Mouse (Mus musculus) intestine, embryonic 16.5 days (tissue): Measurements from ENCODE around the gene Plac1. TPM values are rescaled to one million over a fixed set of nuclear protein-coding genes. Genes with fewer than 3 reads are reported as not detected.
A peak's percentile ranks its signal among the peaks of the same experiment; 100 is the strongest.

ENCODE experiments used
- ATAC-seq: fragments of 200-750 bp; cut with Nextera tagmentation; 2 replicates; pipeline ENCODE4 v1.8.0; 2017; ENCODE audit warnings: moderate TSS enrichment, moderate library complexity
- H3K27ac ChIP-seq: fragments of 300-500 bp; sonication (generic); 2 replicates; pipeline ENCODE4 v1.5.1; 2014; ENCODE audit warnings: mild to moderate bottlenecking, low read length
- H3K27me3 ChIP-seq: fragments of 300-500 bp; sonication (generic); replicated peaks from 2 replicates; pipeline ENCODE4 v1.6.1; 2014; ENCODE audit warnings: low read length, control low read depth, mixed read lengths; ENCODE audit not compliant: control insufficient read depth, insufficient read depth
- H3K36me3 ChIP-seq: fragments of 300-500 bp; sonication (generic); 2 replicates; pipeline ENCODE4 v1.6.1; 2014; ENCODE audit warnings: low read length, control low read depth; ENCODE audit not compliant: control insufficient read depth, insufficient read depth
- H3K4me1 ChIP-seq: fragments of 300-500 bp; sonication (generic); 2 replicates; pipeline ENCODE4 v1.6.1; 2014; ENCODE audit warnings: low read length, control low read depth, mixed read lengths; ENCODE audit not compliant: control insufficient read depth, insufficient read depth
- H3K4me2 ChIP-seq: fragments of 300-500 bp; sonication (generic); 2 replicates; pipeline ENCODE4 v1.6.1; 2014; ENCODE audit warnings: low read depth, low read length, control low read depth
- H3K4me3 ChIP-seq: fragments of 300-500 bp; sonication (generic); 2 replicates; pipeline ENCODE4 v1.5.1; 2014; ENCODE audit warnings: mild to moderate bottlenecking, low read length
- H3K9ac ChIP-seq: fragments of 300-500 bp; sonication (generic); 2 replicates; pipeline ENCODE4 v1.6.1; 2014; ENCODE audit warnings: low read depth, low read length
- H3K9me3 ChIP-seq: fragments of 300-500 bp; sonication (generic); 2 replicates; pipeline ENCODE4 v1.6.1; 2016; ENCODE audit warnings: low read length, control low read depth; ENCODE audit not compliant: control insufficient read depth
- WGBS: fragments of 180-500 bp; shearing (Covaris S2); extraction: QIAGEN DNeasy Blood & Tissue Kit; methylation state at CpG from one replicate; pipeline ENCODE4 v1.1.7; 2014; 5-methylcytosine and 5-hydroxymethylcytosine counted together
- polyA plus RNA-seq: library from polyadenylated mRNA; unstranded; fragments of >200 nt; fragmentation: Nextera tagmentation; extraction: Ambion mirVana; gene quantifications from 2 replicates; pipeline ENCODE4 v1.2.1, GENCODE M21; 2015

Plac1 gene
- polyA plus RNA-seq, 1 experiment from 2014 or later = 3.9 TPM

DNA sequence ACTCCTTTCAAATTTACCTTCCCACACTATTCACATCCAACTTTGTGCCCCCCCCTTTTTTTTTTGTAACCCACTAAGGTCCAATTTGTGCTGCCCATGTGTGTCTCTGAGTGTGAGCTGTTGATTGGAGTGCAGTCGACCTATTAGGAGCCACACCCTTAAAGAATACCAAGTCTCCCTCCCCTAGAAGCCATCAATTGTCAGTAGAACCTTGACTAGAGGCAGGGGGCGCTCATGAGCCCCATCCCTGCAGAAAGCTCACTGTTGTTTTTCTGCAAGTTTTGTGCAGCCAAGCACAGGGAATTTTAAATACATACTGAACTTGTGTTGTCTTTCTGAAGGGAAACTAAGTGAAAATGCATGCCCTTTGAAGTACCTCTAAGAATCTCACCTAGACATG, 1.9 kb downstream of the Plac1 start:
- H3K4me1 ChIP-seq = no peaks in the 10 kb centered on the region
- H3K9ac ChIP-seq = no peak overlapping the region
- H3K4me2 ChIP-seq = no peak overlapping the region
- H3K27me3 ChIP-seq = no peaks in the 10 kb centered on the region
- no peak overlapping the region for H3K27ac ChIP-seq
- no peaks in the 10 kb centered on the region for H3K9me3 ChIP-seq
- WGBS = 25% methylated on average over 2 of the region's 2 CpGs
- no peak overlapping the region for H3K4me3 ChIP-seq
- ATAC-seq = no peak
- H3K36me3 ChIP-seq = no peaks in the 10 kb centered on the region

DNA sequence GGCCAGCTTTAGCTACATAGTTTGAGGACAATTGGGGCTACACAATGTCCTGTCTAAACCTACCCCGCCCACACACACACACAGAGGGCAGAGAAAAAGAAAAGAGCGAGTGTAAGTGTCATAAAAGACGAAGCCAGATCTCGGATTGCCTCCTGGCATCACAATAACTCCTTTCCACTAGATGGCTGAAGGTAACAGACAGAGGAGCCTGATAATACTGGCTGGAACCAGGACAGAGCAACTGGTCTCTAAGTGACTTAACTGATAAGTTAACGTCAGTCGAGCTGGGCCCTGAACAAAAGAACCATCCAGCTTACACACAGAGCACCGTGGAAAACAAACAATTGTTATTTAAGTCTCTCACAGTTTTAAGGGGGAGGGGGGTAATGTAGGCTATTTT, 3.5 kb downstream of the Plac1 start:
- WGBS = 56% methylated on average over 7 of the region's 7 CpGs
- H3K4me2 ChIP-seq = no peak overlapping the region
- ATAC-seq = no peak

DNA sequence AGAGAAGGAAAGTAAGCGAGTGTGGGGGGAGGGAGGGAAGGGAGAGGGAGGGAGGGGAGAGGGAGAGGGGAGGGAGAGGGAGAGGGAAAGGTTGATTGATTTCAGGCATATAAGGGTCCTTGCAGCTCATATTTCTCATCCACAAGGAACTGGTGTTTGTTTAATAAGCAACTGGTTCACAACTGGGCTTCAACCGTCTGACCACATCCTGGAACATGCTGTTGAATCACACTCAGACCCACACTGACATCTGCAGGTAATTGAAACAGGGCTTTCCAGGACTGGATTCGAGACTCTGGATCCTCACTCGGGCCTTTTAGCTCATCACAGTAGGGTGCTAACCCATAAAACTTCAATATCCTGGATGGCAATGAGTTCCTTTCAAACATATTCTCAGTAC, 6.2 kb downstream of the Plac1 start:
- H3K27me3 ChIP-seq = no peaks in the 10 kb centered on the region
- H3K9me3 ChIP-seq = no peaks in the 10 kb centered on the region
- H3K4me3 ChIP-seq = no peak overlapping the region
- no peak overlapping the region for H3K4me2 ChIP-seq
- no peak overlapping the region for H3K27ac ChIP-seq
- H3K36me3 ChIP-seq = no peaks in the 10 kb centered on the region
- no peaks in the 10 kb centered on the region for H3K4me1 ChIP-seq
- ATAC-seq = no peak
- no peak overlapping the region for H3K9ac ChIP-seq
- WGBS = 47% methylated on average over 4 of the region's 4 CpGs

More for the DNA sequence above, 3.5 kb downstream of the Plac1 start:
- Histone ChIP-seq H3K4me3 (no peak overlapping the region), H3K9ac (no peak overlapping the region), H3K9me3 (no peaks in the 10 kb centered on the region), H3K36me3 (no peaks in the 10 kb centered on the region), H3K4me1 (no peaks in the 10 kb centered on the region), H3K27ac (no peak overlapping the region), H3K27me3 (no peaks in the 10 kb centered on the region)

DNA sequence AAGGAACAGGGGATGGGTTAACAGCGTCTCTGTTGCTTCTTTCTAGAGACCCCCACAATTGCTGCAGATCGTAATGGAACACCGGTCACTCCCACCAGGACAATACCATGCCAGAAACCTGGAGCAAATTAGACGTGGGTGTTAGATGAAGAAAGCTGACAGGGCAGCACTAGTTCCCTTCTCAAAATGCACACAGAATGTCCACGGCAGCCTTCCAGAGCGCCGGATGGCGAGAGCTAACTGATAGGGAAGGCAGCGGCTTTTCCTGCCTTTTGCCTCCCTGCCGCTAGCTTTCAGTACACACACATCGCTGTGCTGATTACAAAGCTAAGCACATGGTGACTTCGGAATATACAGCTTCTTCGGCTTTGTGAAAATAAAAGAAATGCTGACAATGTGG, 7.9 kb downstream of the Plac1 start:
- H3K4me3 ChIP-seq = peak overlapping the region; percentile 33
- H3K9me3 ChIP-seq = no peaks in the 10 kb centered on the region
- 35% methylated on average over 13 of the region's 13 CpGs for WGBS
- no peak for ATAC-seq
- H3K4me1 ChIP-seq = no peaks in the 10 kb centered on the region
- H3K4me2 ChIP-seq = peak overlapping the region; percentile 55
- H3K27me3 ChIP-seq = no peaks in the 10 kb centered on the region
- peak overlapping the region; percentile 23; the same call in 1 of the 2 replicates for H3K27ac ChIP-seq
- H3K36me3 ChIP-seq = no peaks in the 10 kb centered on the region
- peak overlapping the region; percentile 62 for H3K9ac ChIP-seq

DNA sequence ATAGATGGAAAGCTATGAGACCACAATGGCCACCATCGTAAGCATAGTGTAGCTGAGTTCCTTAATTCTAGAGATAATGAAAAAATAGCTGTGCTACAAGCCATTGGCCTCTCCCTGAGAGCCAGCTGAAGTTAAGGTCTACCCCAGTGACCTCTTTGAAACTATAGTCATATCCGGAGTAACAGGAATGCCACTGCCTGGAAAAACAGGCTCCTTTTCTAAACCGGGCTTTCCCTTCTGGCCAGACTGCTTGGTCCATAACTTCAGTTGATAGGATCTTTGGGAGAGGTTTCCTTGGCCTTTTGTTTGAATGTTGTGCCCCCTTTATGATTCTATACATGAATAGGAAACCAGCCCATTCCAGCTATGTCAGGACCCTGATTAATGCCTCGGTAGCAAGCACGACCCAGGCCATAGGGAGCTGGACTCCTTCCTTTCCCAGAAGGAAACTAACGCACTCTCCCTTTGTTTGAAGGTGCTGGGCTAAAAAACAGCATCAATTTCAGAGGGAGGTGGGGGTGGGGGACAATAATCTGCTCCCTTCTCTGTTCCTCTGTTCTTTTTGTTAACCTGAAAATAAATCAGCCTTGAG, 15.5 kb downstream of the Plac1 start:
- no peaks in the 10 kb centered on the region for H3K36me3 ChIP-seq
- H3K27me3 ChIP-seq = no peaks in the 10 kb centered on the region
- H3K4me1 ChIP-seq = no peaks in the 10 kb centered on the region
- ATAC-seq = no peak
- no peaks in the 10 kb centered on the region for H3K9me3 ChIP-seq
- 61% methylated on average over 6 of the region's 6 CpGs for WGBS
- no peak overlapping the region for H3K4me3 ChIP-seq
- H3K27ac ChIP-seq = no peak overlapping the region
- no peak overlapping the region for H3K4me2 ChIP-seq
- no peak overlapping the region for H3K9ac ChIP-seq

DNA sequence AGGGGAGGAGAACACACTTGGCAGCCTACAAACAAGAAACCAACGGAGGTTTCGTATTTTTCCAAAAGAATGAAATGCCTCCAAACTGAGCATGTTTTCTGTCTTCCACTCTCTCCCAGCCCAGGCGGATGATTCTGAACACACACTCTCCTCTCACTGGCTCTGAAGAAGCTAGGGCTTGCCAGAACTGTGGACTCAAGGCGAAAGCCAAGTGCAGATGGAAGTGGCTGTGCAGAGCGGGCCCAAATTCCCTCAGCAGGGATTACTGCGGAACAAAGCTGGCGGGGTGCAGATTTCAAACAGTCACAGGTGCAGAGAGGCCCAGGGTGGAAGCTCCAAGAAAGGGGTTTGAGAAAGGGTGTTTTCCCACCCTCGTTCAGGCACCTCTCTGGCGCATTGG, 19.1 kb downstream of the Plac1 start:
- no peaks in the 10 kb centered on the region for H3K36me3 ChIP-seq
- no peaks in the 10 kb centered on the region for H3K4me1 ChIP-seq
- 76% methylated on average over 9 of the region's 9 CpGs for WGBS
- no peak overlapping the region for H3K9ac ChIP-seq
- no peak overlapping the region for H3K4me3 ChIP-seq
- no peak for ATAC-seq
- H3K27me3 ChIP-seq = no peaks in the 10 kb centered on the region
- H3K27ac ChIP-seq = no peak overlapping the region
- no peaks in the 10 kb centered on the region for H3K9me3 ChIP-seq
- H3K4me2 ChIP-seq = no peak overlapping the region

DNA sequence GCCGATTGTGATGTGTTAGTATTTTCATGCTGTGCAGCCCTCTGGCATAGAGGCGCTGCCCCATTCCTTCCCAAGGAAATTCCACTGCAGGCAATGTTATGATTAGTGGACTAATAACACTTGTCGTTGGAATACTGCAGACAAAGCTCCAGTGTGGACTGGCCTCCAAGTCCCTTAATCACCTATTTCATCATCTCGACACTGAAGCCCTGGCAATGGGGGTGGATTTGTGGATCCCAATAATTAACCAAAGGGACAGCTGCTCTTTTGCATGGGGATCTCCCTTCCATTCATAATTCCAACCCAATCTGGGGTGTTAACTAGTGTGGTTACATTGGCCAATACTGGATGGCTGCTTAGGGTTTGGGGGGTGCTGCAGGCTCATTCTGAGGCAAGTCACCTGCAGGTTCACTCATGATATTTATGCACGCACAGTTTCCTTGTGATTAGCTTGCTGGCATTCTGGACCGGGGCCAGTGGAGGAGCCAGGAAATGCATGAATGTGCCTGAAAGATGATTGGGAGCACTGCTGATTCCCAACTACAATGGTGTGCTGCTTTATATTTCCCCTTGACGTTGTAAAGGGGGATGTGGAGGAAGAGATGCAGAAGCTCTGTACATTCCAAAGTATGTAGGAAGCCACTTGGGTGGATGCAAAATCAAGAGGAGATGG, 25.2 kb downstream of the Plac1 start:
- Histone ChIP-seq H3K27ac (0 out of 2 replicates have a peak overlapping the region, but pooled peaks have one; percentile 14), H3K4me1 (no peaks in the 10 kb centered on the region)

DNA sequence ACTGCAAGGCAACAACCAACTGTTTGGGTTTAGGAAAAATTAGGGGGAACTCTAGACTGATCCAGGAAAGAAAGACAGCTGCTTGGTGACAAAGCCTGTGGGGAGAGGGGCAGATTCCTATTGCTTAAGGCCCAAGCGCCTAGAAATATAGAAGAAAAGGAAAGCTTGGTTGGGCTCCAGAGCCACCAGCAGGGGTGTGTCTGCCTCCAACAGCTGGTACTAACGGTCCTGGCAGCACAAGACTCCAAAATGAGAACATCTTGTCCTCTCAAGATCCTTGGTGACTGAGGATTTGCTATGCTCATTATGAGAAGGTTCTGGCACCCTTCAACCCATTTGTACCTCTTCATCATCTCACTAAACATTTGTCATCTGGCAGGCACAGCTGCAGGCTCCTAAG, 26.1 kb downstream of the Plac1 start:
- H3K27me3 ChIP-seq = no peaks in the 10 kb centered on the region
- H3K9me3 ChIP-seq = no peaks in the 10 kb centered on the region
- ATAC-seq = no peak
- no peak overlapping the region for H3K27ac ChIP-seq
- no peaks in the 10 kb centered on the region for H3K36me3 ChIP-seq
- H3K4me2 ChIP-seq = no peak overlapping the region
- H3K9ac ChIP-seq = no peak overlapping the region
- 60% methylated on average over 2 of the region's 2 CpGs for WGBS
- H3K4me3 ChIP-seq = no peak overlapping the region
- H3K4me1 ChIP-seq = no peaks in the 10 kb centered on the region

More for the DNA sequence above, 25.2 kb downstream of the Plac1 start:
- Histone ChIP-seq H3K36me3 (no peaks in the 10 kb centered on the region), H3K9me3 (no peaks in the 10 kb centered on the region), H3K4me3 (no peak overlapping the region), H3K9ac (no peak overlapping the region), H3K4me2 (no peak overlapping the region), H3K27me3 (no peaks in the 10 kb centered on the region)
- WGBS = 48% methylated on average over 7 of the region's 7 CpGs
- ATAC-seq = no peak

DNA sequence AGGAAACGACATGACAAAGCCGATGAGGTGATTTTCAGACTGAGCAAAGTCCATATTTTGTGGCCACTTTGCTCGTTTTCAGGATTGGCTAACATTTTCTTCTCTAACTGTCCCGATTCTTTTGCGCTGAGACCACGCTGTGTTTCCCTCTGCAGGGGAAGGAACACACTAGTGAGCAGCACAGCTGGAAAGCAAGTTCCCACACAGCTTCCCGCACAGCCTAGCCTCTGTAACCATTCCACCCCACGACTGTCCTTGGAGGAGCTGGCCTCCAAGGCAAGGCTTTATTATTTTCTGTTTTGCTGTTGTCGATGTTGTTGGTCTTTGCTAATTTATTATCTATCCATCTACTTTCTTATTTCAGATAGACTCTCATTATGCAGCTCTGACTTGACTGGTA, 27.4 kb downstream of the Plac1 start:
- Histone ChIP-seq H3K27me3 (no peaks in the 10 kb centered on the region), H3K9ac (no peak overlapping the region), H3K36me3 (no peaks in the 10 kb centered on the region), H3K4me3 (no peak overlapping the region), H3K9me3 (no peaks in the 10 kb centered on the region), H3K4me1 (no peaks in the 10 kb centered on the region), H3K27ac (peak overlapping the region; percentile 73), H3K4me2 (no peak overlapping the region)
- ATAC-seq = peak; percentile 51; the same call in 1 of the 2 replicates
- WGBS = 37% methylated on average over 9 of the region's 9 CpGs
